Mouse (Mus musculus): ENCODE measurements around the gene Itgb5. TPM values are rescaled to one million over a fixed set of nuclear protein-coding genes. Genes with fewer than 3 reads are reported as not detected.

The Itgb5 gene
- total RNA-seq, 2 experiments from 2014 or later = 32.5 to 32.7 TPM

GRCm38 (mm10) chr16:33998011-33998410 lies 168.5 kb downstream of the Itgb5 start:
- intact Hi-C loops (cut with DNase I) = no loop called here

More at GRCm38 (mm10) chr16:33998011-33998410, 168.5 kb downstream of the Itgb5 start:
- DNase-seq (ENCODE audit: low spot score in 2 of 2) = no peak

Other genes starting within 250 kb of the Itgb5 start
- 10 to 100 TPM; 37.6 to 37.7 TPM for gene Heg1, start 145.3 kb upstream of the Itgb5 start, total RNA-seq (2021)
- not detected for gene Muc13, start 35.6 kb upstream of the Itgb5 start, total RNA-seq (2021)
- 10 to 100 TPM; 14.6 to 15.3 TPM for gene Umps, start 137.4 kb downstream of the Itgb5 start, total RNA-seq (2021)